Mouse (Mus musculus) cerebellum, adult 9-11 months (tissue): ENCODE results near the gene Acrbp.
A peak's percentile ranks its signal among the peaks of the same experiment; 100 is the strongest.

Source experiments
- DNase-seq: peaks from one replicate; pipeline ENCODE4 v3.0.0; 2022

The Acrbp gene

GRCm38 (mm10) chr6:125104223-125104622, 54.7 kb downstream of the Acrbp start:
- no peak for DNase-seq

GRCm38 (mm10) chr6:125107705-125108104, 58.2 kb downstream of the Acrbp start:
- no peak for DNase-seq

GRCm38 (mm10) chr6:125109371-125109770, 59.9 kb downstream of the Acrbp start:
- no peak for DNase-seq

GRCm38 (mm10) chr6:125110927-125111326, 61.4 kb downstream of the Acrbp start:
- DNase-seq, result peak; percentile 55

GRCm38 (mm10) chr6:125112553-125112952, 63.1 kb downstream of the Acrbp start:
- DNase-seq, result no peak
